Mouse (Mus musculus) liver, postnatal 0 days (tissue): ENCODE measurements around the gene Prr5l. TPM values are rescaled to one million over a fixed set of nuclear protein-coding genes. Genes with fewer than 3 reads are reported as not detected.

ENCODE experiments used
- ATAC-seq: fragments of 200-750 bp; cut with Nextera tagmentation; 2 replicates; pipeline ENCODE4 v1.8.0; 2017; ENCODE audit warnings: mild to moderate bottlenecking, moderate library complexity
- DNase-seq: peaks from one replicate; pipeline ENCODE4 v3.0.0-alpha.2; 2016
- H3K27ac ChIP-seq: fragments of 300-500 bp; sonication (generic); 2 replicates; pipeline ENCODE4 v1.5.1; 2014; ENCODE audit warnings: antibody characterized with exemption, moderate library complexity, mild to moderate bottlenecking, low read depth
- H3K27me3 ChIP-seq: fragments of 300-500 bp; sonication (generic); 2 replicates; pipeline ENCODE4 v1.6.1; 2014; ENCODE audit warnings: low read length, control low read depth, mixed read lengths; ENCODE audit not compliant: insufficient read depth
- H3K36me3 ChIP-seq: fragments of 300-500 bp; sonication (generic); replicated peaks from 2 replicates; pipeline ENCODE4 v1.6.1; 2014; ENCODE audit warnings: mild to moderate bottlenecking, control low read depth, low read length, moderate library complexity, mixed read lengths; ENCODE audit not compliant: insufficient read depth
- H3K4me1 ChIP-seq: fragments of 300-500 bp; sonication (generic); 2 replicates; pipeline ENCODE4 v1.6.1; 2014; ENCODE audit warnings: antibody characterized with exemption, mild to moderate bottlenecking, control low read depth; ENCODE audit not compliant: insufficient read depth
- H3K4me2 ChIP-seq: fragments of 300-500 bp; sonication (generic); 2 replicates; pipeline ENCODE4 v1.6.1; 2014; ENCODE audit warnings: low read depth, mild to moderate bottlenecking, low read length, moderate library complexity, mixed read lengths
- H3K4me3 ChIP-seq: fragments of 300-500 bp; sonication (generic); 2 replicates; pipeline ENCODE4 v1.5.1; 2014; ENCODE audit warnings: low read depth, low read length
- H3K9ac ChIP-seq: fragments of 300-500 bp; sonication (generic); replicated peaks from 2 replicates; pipeline ENCODE4 v1.6.1; 2014; ENCODE audit warnings: mild to moderate bottlenecking, moderate library complexity
- H3K9me3 ChIP-seq: fragments of 300-500 bp; sonication (generic); 2 replicates; pipeline ENCODE4 v1.6.1; 2016; ENCODE audit warnings: mild to moderate bottlenecking, control low read depth, low read length, mixed read lengths
- CTCF ChIP-seq: sonication (generic); IDR thresholded peaks from 2 replicates; pipeline ENCODE4 v1.5.1; 2016; ENCODE audit warnings: antibody characterized with exemption, low read depth
- EP300 ChIP-seq: IDR thresholded peaks from 2 replicates; pipeline ENCODE4 v1.6.1; 2016; ENCODE audit warnings: antibody characterized with exemption, low read depth, mild to moderate bottlenecking
- WGBS: fragments of 180-500 bp; shearing (Covaris S2); extraction: QIAGEN DNeasy Blood & Tissue Kit; methylation state at CpG from one replicate; pipeline ENCODE4 v1.1.7; 2014; ENCODE audit not compliant: insufficient replicate concordance; 5-methylcytosine and 5-hydroxymethylcytosine counted together
- polyA plus RNA-seq: library from polyadenylated mRNA; unstranded; fragments of >200 nt; fragmentation: Nextera tagmentation; extraction: Ambion mirVana; gene quantifications from 2 replicates; pipeline ENCODE4 v1.2.1, GENCODE M21; 2015

The Prr5l gene
- polyA plus RNA-seq, 1 experiment from 2014 or later: 4.0 TPM

- DNase-seq: no peak
- Histone ChIP-seq H3K9me3 (no peaks in the 10 kb centered on the region), H3K27me3 (no peaks in the 10 kb centered on the region), H3K27ac (no peak overlapping the region), H3K9ac (no peak overlapping the region), H3K4me2 (no peak overlapping the region), H3K36me3 (no peaks in the 10 kb centered on the region), H3K4me1 (no peaks in the 10 kb centered on the region), H3K4me3 (no peak overlapping the region)
- WGBS: 67% methylated on average over 3 of the region's 3 CpGs
- no peak for ATAC-seq
- TF ChIP-seq EP300 (no peak), CTCF (no peak)
These were observed 209.3 kb downstream of the Prr5l start for GRCm38 (mm10) chr2:101673547-101673946.

DNA sequence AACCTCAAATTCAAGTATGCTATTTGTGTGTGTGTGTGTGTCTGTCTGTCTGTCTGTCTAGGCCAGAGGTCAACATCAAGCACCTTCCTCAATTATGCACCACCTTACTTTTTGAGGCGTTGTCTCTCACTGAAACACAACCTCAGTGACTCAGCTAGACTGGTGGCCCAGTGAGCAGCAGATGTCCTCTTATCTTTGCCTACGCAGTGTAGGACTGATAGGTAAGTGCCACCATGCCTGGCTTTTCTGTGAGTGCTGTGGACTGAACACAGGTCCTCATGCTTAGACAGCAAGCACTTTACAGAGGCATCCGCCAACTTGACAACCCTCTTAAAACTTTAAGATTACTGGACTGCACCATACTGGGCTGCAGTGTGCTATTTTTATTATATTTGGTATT lies 214.1 kb downstream of the Prr5l start:
- no peaks in the 10 kb centered on the region for H3K36me3 ChIP-seq
- 76% methylated on average over 3 of the region's 3 CpGs for WGBS
- ATAC-seq: no peak

GRCm38 (mm10) chr2:101665703-101666092 lies 217.1 kb downstream of the Prr5l start:
- no peaks in the 10 kb centered on the region for H3K36me3 ChIP-seq
- WGBS: 83% methylated on average over 3 of the region's 3 CpGs
- TF ChIP-seq EP300 (no peak), CTCF (no peak)
- H3K4me2 ChIP-seq: no peak overlapping the region
- H3K9me3 ChIP-seq: no peaks in the 10 kb centered on the region
- no peaks in the 10 kb centered on the region for H3K27me3 ChIP-seq
- DNase-seq (no peak), ATAC-seq (no peak)
- H3K9ac ChIP-seq: no peak overlapping the region
- H3K4me3 ChIP-seq: no peak overlapping the region
- no peaks in the 10 kb centered on the region for H3K4me1 ChIP-seq
- H3K27ac ChIP-seq: no peak overlapping the region

More for the DNA sequence above, 214.1 kb downstream of the Prr5l start:
- Histone ChIP-seq H3K27me3 (no peaks in the 10 kb centered on the region), H3K4me1 (no peaks in the 10 kb centered on the region), H3K4me3 (no peak overlapping the region), H3K27ac (no peak overlapping the region), H3K9me3 (no peaks in the 10 kb centered on the region), H3K4me2 (no peak overlapping the region), H3K9ac (no peak overlapping the region)
- DNase-seq: no peak
- no peak for TF ChIP-seq EP300
- TF ChIP-seq CTCF: no peak

DNA sequence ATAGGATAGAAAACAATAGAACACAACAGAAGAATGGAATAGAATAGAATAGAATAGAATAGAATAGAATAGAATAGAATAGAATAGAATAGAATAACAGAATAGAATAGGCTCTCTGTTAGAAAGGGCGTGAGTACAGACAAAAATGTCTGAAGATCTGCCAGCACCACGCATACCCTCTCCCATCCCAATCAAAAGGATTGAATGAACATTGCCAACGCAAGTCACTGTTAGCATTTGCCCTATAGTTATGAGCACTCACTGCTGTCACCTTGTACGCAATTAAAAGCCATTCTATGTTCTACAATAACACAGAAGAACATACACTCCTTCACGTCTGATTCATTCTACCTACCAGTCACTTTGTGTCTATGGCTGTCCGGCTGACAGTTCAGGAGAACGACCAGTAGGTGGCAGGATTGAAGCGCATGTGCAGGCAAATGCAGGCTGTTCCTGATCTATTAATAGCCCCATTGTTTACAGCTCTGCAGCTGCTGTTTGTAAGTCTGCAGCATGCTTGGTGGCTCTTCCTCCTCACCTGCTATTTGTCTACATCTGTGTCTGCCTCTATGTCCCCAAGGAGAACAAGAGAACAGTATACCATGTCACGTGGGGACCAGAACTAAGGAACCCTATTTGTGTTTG lies 217.6 kb downstream of the Prr5l start:
- 26% methylated on average over 9 of the region's 9 CpGs for WGBS
- no peak overlapping the region for H3K9ac ChIP-seq
- TF ChIP-seq CTCF: peak; percentile 93
- no peak for TF ChIP-seq EP300
- H3K27ac ChIP-seq: no peak overlapping the region
- H3K36me3 ChIP-seq: no peaks in the 10 kb centered on the region
- peak; percentile 54 for ATAC-seq
- no peaks in the 10 kb centered on the region for H3K27me3 ChIP-seq
- H3K4me3 ChIP-seq: no peak overlapping the region
- H3K4me1 ChIP-seq: no peaks in the 10 kb centered on the region
- H3K4me2 ChIP-seq: no peak overlapping the region
- DNase-seq: peak; percentile 71
- no peaks in the 10 kb centered on the region for H3K9me3 ChIP-seq

Other genes with a start within 250 kb of the Prr5l start
- 0.95 and 1.1 TPM in 2 replicates for gene Rag1, start 233.5 kb downstream of the Prr5l start, polyA plus RNA-seq
- 15.1 and 18.5 TPM in 2 replicates for gene B230118H07Rik, start 233.5 kb downstream of the Prr5l start, polyA plus RNA-seq
- 2.7 and 2.8 TPM in 2 replicates for gene Traf6, start 204.6 kb downstream of the Prr5l start, polyA plus RNA-seq
- 20.6 and 23.6 TPM in 2 replicates for gene Commd9, start 3.2 kb upstream of the Prr5l start, polyA plus RNA-seq